Mouse (Mus musculus): ENCODE results near the gene Duox2.

DNA sequence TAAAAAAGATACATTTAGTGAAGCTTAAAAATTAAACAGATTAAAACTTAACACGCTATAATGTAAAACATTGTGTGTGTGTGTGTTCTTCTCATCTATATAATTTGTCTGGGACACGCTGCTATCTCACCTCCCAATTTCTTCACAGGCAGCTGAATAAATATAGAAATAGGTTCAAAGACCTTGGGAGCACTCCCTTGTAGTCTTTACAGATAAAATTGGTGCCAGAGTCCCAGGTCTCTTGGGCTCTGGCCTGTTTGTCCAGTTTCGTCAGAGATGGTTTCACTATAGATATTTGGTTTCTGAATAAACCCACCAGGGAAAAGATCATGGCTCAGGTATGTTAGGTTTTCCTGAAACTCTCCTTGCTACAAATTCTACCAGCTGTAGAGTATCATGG is 19.5 kb downstream of the Duox2 start:
- no peak for TF ChIP-seq CTCF (IDR thresholded peaks at IDR 0.05; ENCODE audit: control insufficient read depth, insufficient read depth, low read length)
- no peak for TF ChIP-seq POLR2A (IDR thresholded peaks at IDR 0.05; ENCODE audit: borderline replicate concordance, control insufficient read depth, low read depth, low read length)
